Mouse (Mus musculus): Measurements from ENCODE around the gene Vmn2r109.
"Not testable (repeated sequence)": the region's sequence is repeated elsewhere in the genome, so short reads cannot be mapped to it uniquely, and the experiment has no call there.

Gene Vmn2r109

GRCm38 (mm10) chr17:20564656-20565055, at the start of gene Vmn2r109:
Gene Vmn2r109 (minus strand): TSS chr17:20564756.
- DNase-seq, result no peak

- no peak for DNase-seq
Observed at GRCm38 (mm10) chr17:20596323-20596722, 31.8 kb upstream of the Vmn2r109 start, which contains the start of gene Vmn2r110. Gene Vmn2r110 (minus strand): TSS chr17:20596423.

GRCm38 (mm10) chr17:20508247-20508646, 56.3 kb downstream of the Vmn2r109 start:
- not testable (repeated sequence) for DNase-seq

- no peak for DNase-seq
Observed at GRCm38 (mm10) chr17:20497858-20498257, 66.7 kb downstream of the Vmn2r109 start, which contains the start of gene Vmn1r225. Gene Vmn1r225 (plus strand): TSS chr17:20498158.
